Mouse (Mus musculus) MEL (cell line): ENCODE results near the gene Adprhl1.

Source experiments
- CHD1 ChIP-seq: IDR thresholded peaks from 2 replicates; pipeline ENCODE4 v1.6.1; 2012; ENCODE audit warnings: low read depth, mild to moderate bottlenecking, inconsistent platforms, low read length, improper control_type of control experiment
- CTCF ChIP-seq, 3 experiments: IDR thresholded peaks in 2 of 3; conservative IDR thresholded peaks in 1 of 3; 2 replicates each; pipeline ENCODE4 v1.5.1; 2011 to 2012; ENCODE audit warnings: low read length in 3 of 3, low read depth in 2 of 3, mild to moderate bottlenecking in 2 of 3, improper control_type of control experiment in 1 of 3, inconsistent platforms in 1 of 3, mixed read lengths in 1 of 3, moderate library complexity in 1 of 3; ENCODE audit not compliant: control insufficient read depth in 1 of 3, insufficient read depth in 1 of 3, poor library complexity in 1 of 3, severe bottlenecking in 1 of 3
- E2F4 ChIP-seq: IDR thresholded peaks from 2 replicates; pipeline ENCODE4 v1.6.1; 2011; ENCODE audit warnings: low read depth, low read length, improper control_type of control experiment, borderline replicate concordance

- TF ChIP-seq E2F4, result no peak
- no peak for TF ChIP-seq CTCF (IDR thresholded peaks at IDR 0.05 in 2 of 3, conservative IDR thresholded peaks at IDR 0.05 in 1 of 3; ENCODE audit: control insufficient read depth in 1 of 3, insufficient read depth in 1 of 3, low read depth in 2 of 3, low read length in 3 of 3, poor library complexity in 1 of 3, severe bottlenecking in 1 of 3)
- TF ChIP-seq CHD1, result no peak
Observed at GRCm38 (mm10) chr8:13240055-13240454, 13.9 kb downstream of the Adprhl1 start.
